Mouse (Mus musculus): Measurements from ENCODE around the gene Olfr850. TPM values are rescaled to one million over a fixed set of nuclear protein-coding genes. Genes with fewer than 3 reads are reported as not detected.

The Olfr850 gene
- polyA plus RNA-seq (2014; fragmentation: Nextera tagmentation; extraction: Ambion mirVana): not detected in 2 replicates

GRCm38 (mm10) chr9:19478148-19478547 is at the start of gene Olfr850:
Gene Olfr850, minus strand, starts transcription at chr9:19478248.
- H3K4me3 ChIP-seq (ENCODE audit: low read depth, low read length): no peak within 1 kb of the TSS
- no peak for ATAC-seq (replicated peaks; ENCODE audit: low FRiP score, low TSS enrichment, low read depth)

DNA sequence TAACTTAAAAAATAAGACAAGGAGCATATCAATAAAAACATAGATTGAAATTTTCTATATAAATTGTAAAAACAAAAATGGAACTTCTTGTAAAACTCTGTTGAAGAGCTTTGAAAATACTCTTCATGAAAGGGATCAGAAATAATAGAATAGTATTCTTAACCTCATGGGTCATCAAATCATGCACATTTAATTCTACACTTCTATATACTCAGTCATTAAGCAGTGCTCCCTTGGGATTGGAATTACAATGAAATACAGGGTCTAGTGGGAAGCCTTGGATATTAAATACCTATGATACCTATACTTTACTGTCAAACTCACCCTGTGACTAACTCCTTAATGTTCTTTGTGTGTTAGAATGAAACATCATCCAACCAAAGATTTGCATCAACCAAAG is 14.9 kb upstream of the Olfr850 start, which contains the start of gene Olfr851:
TSS of gene Olfr851 (plus strand) at position 301 of the 400 bp plus-strand sequence.
- H3K4me1 ChIP-seq (replicated peaks; ENCODE audit: control insufficient read depth, insufficient read depth, low read length): no peaks in the 10 kb centered on the region
- H3K27me3 ChIP-seq (replicated peaks; ENCODE audit: control insufficient read depth, insufficient read depth, low read length): no peaks in the 10 kb centered on the region
- H3K9ac ChIP-seq (ENCODE audit: low read length): no peak within 1 kb of the TSS
- ATAC-seq (replicated peaks; ENCODE audit: low FRiP score, low TSS enrichment, low read depth) (no peak), DNase-seq (ENCODE audit: low spot score) (no peak)
- H3K4me3 ChIP-seq (ENCODE audit: low read depth, low read length): no peak within 1 kb of the TSS
- no peak within 1 kb of the TSS for H3K4me2 ChIP-seq (ENCODE audit: low read length)
- H3K9me3 ChIP-seq (ENCODE audit: control insufficient read depth, low read length): 0 out of 2 replicates have a peak, but pooled peaks cover 5% of the 10 kb centered on the region
- H3K27ac ChIP-seq (ENCODE audit: low read depth): no peak within 1 kb of the TSS
- no peaks in the 10 kb centered on the region for H3K36me3 ChIP-seq (ENCODE audit: control insufficient read depth, insufficient read depth, low read length)

More at GRCm38 (mm10) chr9:19478148-19478547, at the start of gene Olfr850:
- no peaks in the 10 kb centered on the region for H3K36me3 ChIP-seq (ENCODE audit: control insufficient read depth, insufficient read depth, low read length)
- H3K4me2 ChIP-seq (ENCODE audit: low read length): no peak within 1 kb of the TSS
- DNase-seq (ENCODE audit: low spot score): no peak
- H3K9me3 ChIP-seq (ENCODE audit: control insufficient read depth, low read length): 0 out of 2 replicates have a peak, but pooled peaks cover 3% of the 10 kb centered on the region
- H3K27ac ChIP-seq (ENCODE audit: low read depth): no peak within 1 kb of the TSS
- H3K4me1 ChIP-seq (replicated peaks; ENCODE audit: control insufficient read depth, insufficient read depth, low read length): no peaks in the 10 kb centered on the region
- no peak within 1 kb of the TSS for H3K9ac ChIP-seq (ENCODE audit: low read length)
- H3K27me3 ChIP-seq (replicated peaks; ENCODE audit: control insufficient read depth, insufficient read depth, low read length): no peaks in the 10 kb centered on the region

DNA sequence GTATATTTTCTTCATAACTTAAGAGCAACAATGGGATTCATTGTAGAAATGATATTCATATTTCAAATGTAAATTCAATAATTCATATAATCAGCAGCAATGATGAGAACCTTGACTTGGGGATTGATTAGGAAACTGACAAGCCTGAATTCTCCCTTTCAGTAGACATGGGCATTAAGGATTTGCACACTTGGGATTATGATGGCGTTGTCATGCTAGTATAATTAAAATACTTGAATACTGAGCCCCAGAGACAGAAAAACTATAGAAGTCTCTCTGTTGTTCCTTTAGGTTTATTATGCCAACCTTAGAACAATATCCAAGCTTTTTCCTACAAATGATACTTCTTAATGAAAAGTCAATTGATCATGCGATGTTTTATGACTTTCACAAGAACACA is 38.1 kb downstream of the Olfr850 start, which contains the start of gene Olfr849:
TSS of gene Olfr849 (plus strand) at position 301 of the 400 bp plus-strand sequence.
- no peaks in the 10 kb centered on the region for H3K9me3 ChIP-seq (ENCODE audit: control insufficient read depth, low read length)
- ATAC-seq (replicated peaks; ENCODE audit: low FRiP score, low TSS enrichment, low read depth) (no peak), DNase-seq (ENCODE audit: low spot score) (no peak)
- WGBS: 81% methylated on average over 2 of the region's 2 CpGs
- H3K27ac ChIP-seq (ENCODE audit: low read depth): no peak within 1 kb of the TSS
- no peaks in the 10 kb centered on the region for H3K36me3 ChIP-seq (ENCODE audit: control insufficient read depth, insufficient read depth, low read length)
- H3K4me3 ChIP-seq (ENCODE audit: low read depth, low read length): no peak within 1 kb of the TSS
- H3K4me1 ChIP-seq (replicated peaks; ENCODE audit: control insufficient read depth, insufficient read depth, low read length): no peaks in the 10 kb centered on the region
- no peak within 1 kb of the TSS for H3K9ac ChIP-seq (ENCODE audit: low read length)
- no peaks in the 10 kb centered on the region for H3K27me3 ChIP-seq (replicated peaks; ENCODE audit: control insufficient read depth, insufficient read depth, low read length)
- no peak within 1 kb of the TSS for H3K4me2 ChIP-seq (ENCODE audit: low read length)

Other genes with a start within 250 kb of the Olfr850 start
- gene Olfr843, start 226.3 kb downstream of the Olfr850 start, polyA plus RNA-seq (2014; fragmentation: Nextera tagmentation; extraction: Ambion mirVana): not detected in 2 replicates
- not detected in 2 replicates for gene Olfr844, start 161.9 kb downstream of the Olfr850 start, polyA plus RNA-seq (2014; fragmentation: Nextera tagmentation; extraction: Ambion mirVana)
- gene Olfr845, start 141.8 kb downstream of the Olfr850 start, polyA plus RNA-seq (2014; fragmentation: Nextera tagmentation; extraction: Ambion mirVana): not detected in 2 replicates
- gene Olfr846, start 114.2 kb downstream of the Olfr850 start, polyA plus RNA-seq (2014; fragmentation: Nextera tagmentation; extraction: Ambion mirVana): not detected in 2 replicates
- gene Olfr847, start 99.6 kb downstream of the Olfr850 start, polyA plus RNA-seq (2014; fragmentation: Nextera tagmentation; extraction: Ambion mirVana): not detected in 2 replicates
- gene Olfr849, start 38.0 kb downstream of the Olfr850 start, polyA plus RNA-seq (2014; fragmentation: Nextera tagmentation; extraction: Ambion mirVana): not detected in 2 replicates
- not detected in 2 replicates for gene Olfr851, start 15.0 kb upstream of the Olfr850 start, polyA plus RNA-seq (2014; fragmentation: Nextera tagmentation; extraction: Ambion mirVana)
- gene Olfr853, start 62.8 kb upstream of the Olfr850 start, polyA plus RNA-seq (2014; fragmentation: Nextera tagmentation; extraction: Ambion mirVana): not detected in 2 replicates
- gene Olfr854, start 89.1 kb upstream of the Olfr850 start, polyA plus RNA-seq (2014; fragmentation: Nextera tagmentation; extraction: Ambion mirVana): not detected in 2 replicates
- gene Olfr855, start 104.4 kb upstream of the Olfr850 start, polyA plus RNA-seq (2014; fragmentation: Nextera tagmentation; extraction: Ambion mirVana): not detected in 2 replicates
- gene Zfp317, start 143.9 kb upstream of the Olfr850 start, polyA plus RNA-seq (2014; fragmentation: Nextera tagmentation; extraction: Ambion mirVana): 29.7 and 34.3 TPM in 2 replicates
- gene Olfr857, start 231.2 kb upstream of the Olfr850 start, polyA plus RNA-seq (2014; fragmentation: Nextera tagmentation; extraction: Ambion mirVana): not detected in 2 replicates

All from intestine, embryonic 14.5 days (tissue).